Mouse (Mus musculus): ENCODE measurements at regions not wholly inside any gene's neighbourhood (a gene's known extent, or its start where the extent isn't known, plus 50 kb on each side); places are given as distances from the start of the nearest gene placed in this dataset.

DNA sequence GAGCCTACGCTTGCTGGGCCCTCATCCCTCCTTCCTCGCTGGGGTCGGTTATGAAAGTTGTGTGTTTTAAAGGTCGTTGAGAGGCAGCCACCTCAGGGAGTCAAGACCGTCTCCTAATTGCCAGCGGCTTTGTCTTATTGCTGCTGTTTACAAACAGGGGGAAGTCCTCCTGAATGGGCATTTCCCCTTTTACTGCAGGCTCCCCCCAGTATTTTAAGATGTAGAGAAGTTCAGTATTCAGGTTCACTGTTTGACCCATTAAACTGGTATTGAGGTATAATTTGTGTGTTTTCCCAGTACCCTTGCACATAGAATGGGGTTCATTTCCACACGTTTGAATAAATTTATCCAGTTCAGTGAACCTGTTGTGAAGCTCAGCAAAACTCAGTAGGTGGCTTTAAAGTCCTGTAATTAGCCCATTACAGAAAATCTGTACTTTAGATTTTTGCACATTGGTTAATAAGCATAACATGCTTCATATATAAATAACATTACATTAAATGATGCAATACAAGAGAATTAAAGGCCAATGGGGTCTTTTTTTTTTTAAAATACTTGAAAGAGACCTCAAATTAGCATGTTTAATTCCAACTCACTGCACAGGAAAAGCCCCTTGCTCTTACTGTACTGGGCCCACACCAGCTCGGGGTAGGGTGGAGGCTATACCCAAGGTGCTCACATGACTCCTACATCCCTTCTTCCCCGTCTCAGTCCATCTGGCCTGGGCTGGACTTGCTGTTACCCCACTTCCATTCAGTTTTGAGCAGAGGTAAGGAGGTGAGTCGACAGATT lies 63.7 kb downstream of the Nkx2-1 start:
- intact Hi-C loops (cut with DNase I) = no loop called here

DNA sequence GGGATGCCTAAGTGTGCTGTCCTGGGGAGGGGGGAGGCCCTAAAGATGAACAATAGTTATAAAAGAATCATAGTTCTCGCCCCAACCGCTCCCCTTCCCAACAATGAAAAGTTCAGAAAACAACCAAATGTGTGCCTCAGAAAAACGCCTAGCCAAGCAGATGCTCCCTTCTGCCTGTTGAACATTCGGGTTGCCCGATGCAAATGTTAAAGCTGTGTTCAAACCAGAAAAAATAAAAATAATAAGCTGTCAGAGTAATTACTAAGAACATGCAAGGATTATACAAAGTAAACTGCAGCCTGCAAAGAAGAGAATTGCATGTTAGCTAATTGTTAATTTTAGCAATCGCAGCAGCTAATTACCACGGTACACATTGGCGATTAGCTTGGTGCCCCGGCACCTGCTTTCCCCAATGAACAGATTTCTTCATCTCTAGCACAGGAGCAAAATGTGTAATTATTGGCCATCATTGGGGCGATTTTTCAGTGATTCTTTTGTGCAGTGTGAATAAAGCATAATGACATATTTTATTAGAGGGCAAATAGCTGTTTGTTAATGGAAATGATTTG lies 65.7 kb downstream of the Nkx2-1 start:
- intact Hi-C loops (cut with DNase I) = no loop called here

DNA sequence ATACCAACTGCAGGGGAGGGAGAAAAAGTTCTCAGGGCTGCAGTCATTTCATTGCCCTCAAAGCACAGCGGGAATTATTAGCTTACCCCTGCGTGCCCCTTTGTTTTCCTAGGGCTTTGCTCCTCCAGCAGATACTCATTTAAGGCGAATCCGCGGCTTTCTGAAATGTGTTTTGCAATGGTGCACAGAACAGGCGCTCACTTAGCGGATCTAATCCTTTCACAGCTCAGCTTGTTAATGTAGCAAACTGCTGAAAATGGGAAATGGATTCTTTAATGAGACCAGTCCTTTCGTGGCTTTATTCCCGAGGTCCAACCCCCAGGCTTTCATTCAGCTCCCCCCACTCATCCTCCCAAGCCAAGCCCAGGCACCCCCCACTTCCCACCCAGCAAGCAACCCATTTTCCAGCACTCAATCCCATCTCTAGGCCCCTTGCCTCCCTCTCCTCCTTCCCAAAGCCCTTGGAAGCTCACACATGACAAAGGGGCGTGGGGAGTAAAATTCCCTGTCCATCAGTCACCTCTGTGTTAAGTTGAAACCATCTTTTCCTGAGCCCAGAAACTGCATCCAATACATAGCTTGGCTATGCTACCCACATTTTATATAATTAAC lies 77.1 kb downstream of the Nkx2-1 start:
- intact Hi-C loops (cut with DNase I) = no loop called here

DNA sequence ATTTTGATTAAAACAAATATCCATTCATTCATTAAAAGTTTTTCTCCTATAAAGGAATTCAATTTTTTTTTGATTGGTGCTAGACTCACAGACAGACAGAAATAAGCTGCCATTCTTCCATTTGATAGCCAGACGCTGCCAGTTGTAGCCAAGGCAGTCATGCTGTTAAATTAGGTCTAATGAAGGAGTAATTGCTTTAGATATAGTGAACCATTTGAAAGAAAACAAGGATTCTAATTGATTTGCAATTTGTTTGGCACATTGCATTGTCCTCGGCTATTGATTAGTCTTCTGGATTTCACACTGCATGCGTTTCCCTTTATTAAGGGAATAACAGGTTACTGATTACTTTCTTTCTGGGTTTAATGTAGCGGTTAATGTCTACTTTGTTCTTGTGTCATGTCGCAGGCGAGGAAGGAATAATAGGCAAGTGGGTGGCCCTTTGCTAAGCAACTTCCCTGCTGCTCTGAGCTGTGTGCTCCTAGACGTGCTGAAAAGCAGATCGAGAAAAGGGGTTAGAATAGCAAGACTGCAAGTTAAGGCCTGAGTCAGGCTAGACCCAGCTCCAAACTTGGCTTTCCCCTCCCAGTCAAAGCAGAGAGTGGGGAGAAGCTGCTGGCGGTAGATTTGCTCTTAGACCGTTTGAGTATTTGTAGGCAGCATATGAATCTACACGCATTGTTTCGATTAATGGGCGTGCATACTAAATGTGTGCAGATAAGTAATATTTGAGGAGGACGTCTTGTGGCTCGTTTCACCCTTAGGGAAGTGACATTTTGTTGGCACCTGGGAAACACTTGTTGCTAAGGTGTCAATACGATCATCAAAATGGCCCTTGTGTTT lies 77.8 kb downstream of the Nkx2-1 start:
- intact Hi-C loops (cut with DNase I) = no loop called here

GRCm38 (mm10) chr12:56457951-56458350 lies 78.8 kb downstream of the Nkx2-1 start:
- intact Hi-C loops (cut with DNase I) = no loop called here

- intact Hi-C loops (cut with DNase I) = no loop called here
Observed at GRCm38 (mm10) chr12:56457356-56457755, 79.4 kb downstream of the Nkx2-1 start.

DNA sequence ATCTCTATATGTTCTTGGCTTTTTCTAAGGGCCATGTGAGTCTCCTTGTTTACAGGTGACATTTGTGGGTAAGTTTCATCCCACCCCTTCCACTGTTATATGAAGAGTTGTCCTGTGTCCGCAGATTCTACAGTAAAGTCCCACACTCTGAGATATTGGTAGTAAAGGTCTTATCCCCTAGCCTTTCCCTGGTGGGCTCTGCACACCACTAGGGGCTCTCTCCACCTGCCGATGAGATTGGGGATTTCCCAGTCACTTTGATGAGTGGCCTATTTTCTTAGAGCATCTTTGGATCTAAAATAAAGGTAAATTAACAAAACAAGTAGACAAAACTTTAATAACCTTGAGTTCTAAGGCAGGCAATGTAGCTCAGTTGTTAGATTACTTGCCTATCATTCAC lies 86.4 kb downstream of the Nkx2-1 start:
- intact Hi-C loops (cut with DNase I) = no loop called here

GRCm38 (mm10) chr12:56448786-56449564 lies 87.7 kb downstream of the Nkx2-1 start:
- intact Hi-C loops (cut with DNase I) = no loop called here

GRCm38 (mm10) chr12:56441166-56441817 lies 95.4 kb downstream of the Nkx2-1 start:
- intact Hi-C loops (cut with DNase I) = no loop called here

DNA sequence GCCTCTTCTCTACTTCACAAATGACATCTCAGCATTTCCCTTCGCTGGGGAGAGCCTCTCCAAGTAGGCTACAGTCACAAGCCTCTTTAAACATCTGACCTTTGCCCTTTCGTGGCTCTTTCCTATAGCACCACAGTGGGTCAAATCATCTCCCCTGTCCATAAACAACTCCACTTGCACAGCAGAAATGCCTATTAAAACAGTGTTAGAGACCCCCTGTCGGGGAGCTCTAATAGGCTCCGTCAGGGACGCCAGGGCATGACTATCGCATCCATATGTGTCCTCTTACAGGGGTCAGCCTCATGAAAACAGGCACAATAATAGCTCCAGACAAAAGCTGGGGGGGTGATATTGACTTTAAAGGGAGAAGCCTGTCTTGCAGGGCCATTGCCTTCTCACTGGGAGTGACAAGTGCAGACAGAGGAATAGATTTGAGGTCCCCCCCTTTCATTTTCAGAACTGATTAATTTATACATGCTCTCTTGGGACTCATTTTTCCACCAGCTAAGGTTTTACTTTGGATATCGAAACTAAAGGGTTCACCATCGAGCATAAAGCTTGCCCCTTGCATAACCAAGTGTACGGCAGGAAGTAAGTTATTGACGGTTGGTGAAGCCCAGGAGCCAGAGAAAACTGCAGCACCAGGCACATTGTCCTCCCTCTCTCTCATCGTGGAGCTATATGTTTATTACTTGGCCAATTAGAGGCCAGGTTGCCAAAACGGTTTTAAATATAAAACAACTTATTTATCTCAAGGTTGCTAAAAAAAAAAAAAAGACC lies 94.6 kb upstream of the Mbip start:
- intact Hi-C loops (cut with DNase I) = no loop called here

- intact Hi-C loops (cut with DNase I) = no loop called here
Observed at GRCm38 (mm10) chr12:56438384-56438783, 92.7 kb upstream of the Mbip start.

DNA sequence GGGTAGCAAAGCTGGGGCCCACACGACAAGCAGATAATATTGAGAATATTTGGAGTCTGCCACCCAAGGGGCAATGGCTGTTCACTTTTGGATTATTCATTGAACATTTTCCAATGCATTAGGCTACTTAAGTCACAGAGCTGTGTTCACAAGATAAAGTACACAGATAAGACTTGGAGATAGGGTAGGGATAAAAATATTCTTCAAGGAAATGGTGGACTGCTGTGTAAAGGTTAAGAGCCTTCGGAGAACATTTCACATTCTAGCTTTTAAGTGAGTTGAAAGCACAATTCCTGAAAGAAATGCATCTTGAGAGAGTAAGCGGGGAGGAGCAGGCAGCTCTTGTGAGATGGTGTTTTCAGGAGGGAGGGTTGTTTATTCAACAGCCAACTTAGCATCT lies 92.3 kb upstream of the Mbip start:
- intact Hi-C loops (cut with DNase I) = no loop called here

GRCm38 (mm10) chr12:56426681-56427246 lies 81.1 kb upstream of the Mbip start:
- intact Hi-C loops (cut with DNase I) = no loop called here

DNA sequence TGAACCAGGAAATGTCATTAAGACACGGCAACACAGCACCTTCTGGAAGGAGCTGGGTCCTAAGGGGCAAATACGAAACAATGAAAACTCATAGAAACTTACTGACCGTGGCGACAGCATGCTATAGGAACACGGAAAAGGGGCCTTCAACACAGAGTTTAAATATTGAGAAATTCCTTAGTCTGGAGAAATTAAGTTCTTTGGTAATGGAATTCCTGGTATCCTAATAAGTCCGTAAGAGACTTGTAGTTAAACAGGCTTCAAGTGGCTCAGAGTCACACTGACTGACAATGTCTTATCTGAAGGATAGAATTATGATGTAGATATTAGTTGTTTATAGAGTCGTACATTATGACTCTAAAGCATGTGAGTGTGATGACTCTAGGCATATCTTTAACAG lies 70.4 kb upstream of the Mbip start:
- intact Hi-C loops (cut with DNase I) = no loop called here

DNA sequence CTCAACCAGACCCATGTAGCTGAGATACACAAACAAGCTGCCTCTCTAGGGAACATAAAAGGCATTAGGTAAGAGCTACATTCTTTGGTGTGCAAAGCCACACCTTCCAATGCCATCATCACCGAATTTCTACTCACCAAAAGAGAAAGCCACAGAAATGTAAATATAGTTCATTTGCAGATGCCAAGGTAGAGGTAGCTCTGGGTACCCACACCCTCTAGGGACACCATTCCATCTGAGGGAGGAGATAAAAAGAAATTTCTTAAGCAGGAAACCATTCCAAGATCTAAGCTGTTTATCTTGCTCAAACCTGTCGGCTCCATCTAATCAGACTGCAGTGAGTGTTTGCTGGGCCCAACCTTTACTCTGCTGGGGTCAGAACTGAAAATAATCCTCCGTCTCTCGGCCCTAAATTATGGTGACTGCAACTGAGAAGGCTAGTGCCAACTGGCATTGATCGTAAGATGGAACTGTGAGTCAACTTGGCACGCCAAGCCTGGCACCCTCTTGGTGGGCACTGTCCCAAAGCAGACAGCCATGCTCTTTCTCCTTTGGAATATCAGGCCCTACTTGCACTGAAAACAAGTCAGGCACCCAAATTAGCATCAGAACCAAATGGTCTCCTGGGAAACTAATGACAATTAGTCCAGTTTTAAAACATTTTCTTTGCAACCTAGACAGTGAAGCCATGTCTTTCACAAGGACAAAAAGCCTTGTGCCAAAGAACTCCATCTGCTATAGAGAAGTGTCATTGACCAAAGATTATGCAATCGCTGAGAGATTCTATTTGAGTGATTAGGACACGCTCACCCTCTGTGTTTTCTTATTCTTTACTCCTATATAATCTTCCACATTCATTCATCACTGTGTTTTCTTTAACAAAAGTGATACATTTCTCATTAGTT lies 69.4 kb upstream of the Mbip start:
- intact Hi-C loops (cut with DNase I) = no loop called here

GRCm38 (mm10) chr12:56405658-56406057 lies 60.0 kb upstream of the Mbip start:
- intact Hi-C loops (cut with DNase I) = loop anchor here (5.0 kb wide), 1 partner anchor 163 kb away; no protein-coding TSS in a partner anchor

DNA sequence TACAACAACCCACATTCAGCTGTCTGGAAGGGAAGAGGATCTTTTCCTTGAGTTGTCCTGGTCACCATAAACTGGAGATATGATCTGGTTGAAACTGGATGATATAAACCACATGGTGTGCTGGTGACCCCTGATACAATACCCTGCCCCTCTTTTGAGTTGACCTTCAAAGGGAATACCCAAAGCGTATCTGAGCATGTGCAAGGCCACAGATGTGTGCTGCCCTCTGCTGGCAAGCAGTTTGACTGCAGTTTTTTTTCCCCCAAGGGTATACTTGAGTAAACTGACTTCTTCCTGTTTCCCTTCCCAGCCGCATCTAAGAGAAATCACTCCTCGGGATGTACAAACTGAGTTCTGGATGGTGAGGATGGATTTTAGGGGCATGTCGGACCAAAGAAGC lies 59.1 kb upstream of the Mbip start:
- intact Hi-C loops (cut with DNase I) = loop anchor here (5.0 kb wide), 2 partner anchors 163 to 348 kb away; no protein-coding TSS in a partner anchor

GRCm38 (mm10) chr12:56404262-56404661 lies 58.6 kb upstream of the Mbip start:
- intact Hi-C loops (cut with DNase I) = loop anchor here (5.0 kb wide), 1 partner anchor 347 kb away; no protein-coding TSS in a partner anchor
